Mouse (Mus musculus): ENCODE measurements around the gene Tmem59.

DNA sequence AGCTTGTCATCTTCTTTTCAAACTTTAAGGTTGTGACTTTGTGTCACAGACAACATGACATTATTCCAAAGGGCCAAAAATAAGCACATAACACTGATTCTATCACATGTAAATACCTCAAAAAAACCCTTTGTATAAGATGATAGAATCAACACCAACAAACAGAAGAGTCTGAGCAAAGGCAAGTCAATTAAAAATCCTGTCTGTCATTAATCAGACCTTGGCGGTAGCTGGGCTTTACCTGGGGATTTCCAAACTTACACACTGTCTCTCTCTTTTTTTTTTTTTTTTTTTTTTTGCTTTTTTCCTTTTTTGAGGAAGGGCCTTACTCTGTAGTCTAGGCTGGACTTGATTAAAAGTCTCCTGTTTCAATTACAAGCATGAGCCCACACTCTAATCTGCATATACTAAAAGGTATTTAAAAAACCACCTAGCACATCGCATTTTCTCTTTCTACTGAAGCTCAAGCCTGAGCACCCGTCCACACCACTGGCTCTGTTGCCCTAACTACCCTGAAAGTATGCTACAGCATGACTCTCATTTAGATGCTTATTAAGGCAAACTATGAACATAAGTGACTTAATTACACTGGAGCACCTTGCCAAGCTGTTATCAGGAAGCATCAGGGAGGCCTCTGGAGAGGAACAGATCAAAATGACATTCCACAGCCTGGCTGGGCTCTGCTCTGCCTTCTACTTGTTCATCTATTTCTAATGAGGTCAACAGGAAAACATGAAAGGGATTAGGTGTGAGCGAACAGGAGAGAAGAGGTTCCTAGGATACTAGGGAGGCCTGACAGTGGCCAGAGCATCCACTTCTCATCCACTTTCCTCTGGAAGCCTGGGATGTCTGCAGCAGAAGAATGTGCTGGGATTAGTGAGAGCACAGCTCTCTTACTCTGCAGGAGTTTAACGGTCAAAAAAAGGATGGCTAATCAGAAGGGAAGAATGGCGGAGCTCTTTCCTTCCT, 65.5 kb downstream of the Tmem59 start:
- TF ChIP-seq GATA1 (IDR thresholded peaks at IDR 0.05; ENCODE audit: borderline replicate concordance, low read length) (no peak), FLI1 (IDR thresholded peaks at IDR 0.05; ENCODE audit: low read length) (no peak)
